In genomic region chr12:45946918-45947317, GRCm38 (mm10) we compare ENCODE assay signal across 27 mouse cellular contexts.
"Had no signal": no experiment of that assay in that cellular context is flagged by ENCODE, and none has a peak within 500 bp of the region (broad histone marks: within the 10 kb centered on the region; RNA-seq: fewer than 3 reads in every experiment).

No protein-coding gene starts in this region.

- H3K4me2 ChIP-seq: embryonic facial prominence, embryonic 12.5 days; embryonic facial prominence, embryonic 13.5 days; embryonic facial prominence, embryonic 15.5 days; forebrain, embryonic 12.5 days; forebrain, embryonic 13.5 days; forebrain, embryonic 15.5 days had no signal

- H3K9ac ChIP-seq: embryonic facial prominence, embryonic 12.5 days; embryonic facial prominence, embryonic 13.5 days; embryonic facial prominence, embryonic 15.5 days; forebrain, embryonic 12.5 days; forebrain, embryonic 13.5 days; forebrain, embryonic 15.5 days; forebrain, postnatal 0 days had no signal

- H3K27me3 ChIP-seq: embryonic facial prominence, embryonic 12.5 days; embryonic facial prominence, embryonic 13.5 days; embryonic facial prominence, embryonic 15.5 days; forebrain, embryonic 12.5 days; forebrain, embryonic 13.5 days; forebrain, embryonic 15.5 days had no signal

- H3K4me1 ChIP-seq: embryonic facial prominence, embryonic 10.5 days; embryonic facial prominence, embryonic 12.5 days; embryonic facial prominence, embryonic 13.5 days; embryonic facial prominence, embryonic 15.5 days; forebrain, embryonic 10.5 days; forebrain, embryonic 12.5 days; forebrain, embryonic 13.5 days; forebrain, embryonic 15.5 days had no signal

- H3K36me3 ChIP-seq: embryonic facial prominence, embryonic 10.5 days; embryonic facial prominence, embryonic 12.5 days; embryonic facial prominence, embryonic 13.5 days; embryonic facial prominence, embryonic 15.5 days; forebrain, embryonic 10.5 days; forebrain, embryonic 12.5 days; forebrain, embryonic 15.5 days had no signal

- H3K4me3 ChIP-seq: embryonic facial prominence, embryonic 10.5 days; embryonic facial prominence, embryonic 12.5 days; embryonic facial prominence, embryonic 13.5 days; embryonic facial prominence, embryonic 15.5 days; erythroblast, embryonic 14.5 days; forebrain, embryonic 10.5 days; forebrain, embryonic 12.5 days; forebrain, embryonic 13.5 days; forebrain, embryonic 15.5 days; gastrocnemius, adult 2 months had no signal

- H3K9me3 ChIP-seq: embryonic facial prominence, embryonic 10.5 days; embryonic facial prominence, embryonic 12.5 days; embryonic facial prominence, embryonic 13.5 days; embryonic facial prominence, embryonic 15.5 days; forebrain, embryonic 10.5 days; forebrain, embryonic 12.5 days; forebrain, embryonic 13.5 days; forebrain, embryonic 15.5 days had no signal

- ATAC-seq: forebrain, embryonic 13.5 days; forebrain, embryonic 14.5 days; forebrain, embryonic 15.5 days; forebrain, embryonic 16.5 days; forebrain, postnatal 0 days had no signal

- H3K27ac ChIP-seq: embryonic facial prominence, embryonic 10.5 days; embryonic facial prominence, embryonic 12.5 days; embryonic facial prominence, embryonic 13.5 days; embryonic facial prominence, embryonic 15.5 days; forebrain, embryonic 10.5 days; forebrain, embryonic 12.5 days; forebrain, embryonic 13.5 days; forebrain, embryonic 15.5 days; gastrocnemius, adult 2 months had no signal

- DNase-seq: cerebellum, adult 18-20 months; cerebellum, adult 2 months; cerebellum, adult 8-10 months; cerebellum, adult 9-10 months; cerebellum, adult 9-11 months; cerebellum, postnatal 10 days; cerebellum, postnatal 14 days; cerebellum, postnatal 25 days; cerebellum, postnatal 36 days; embryo, embryonic 11 days; forebrain, postnatal 0 days; gastrocnemius, adult 2 months; gastrocnemius, postnatal 14 days; gastrocnemius, postnatal 25 days; gastrocnemius, postnatal 36 days; heart, adult 18-20 months had no signal
